Comparison of ENCODE assay signal across 22 mouse cellular contexts in genomic region chr9:117222741-117223140, GRCm38 (mm10).
DNase-seq lines count a peak whose midpoint lies in the region; ATAC-seq and TF ChIP-seq lines count a peak whose summit lies in the region.
"Had no signal": no experiment of that assay in that cellular context is flagged by ENCODE, and none has a peak within 500 bp of the region (broad histone marks: within the 10 kb centered on the region; RNA-seq: fewer than 3 reads in every experiment).

No protein-coding gene starts in this region.

- DNase-seq in intestine, embryonic 14.5 days (ENCODE audit: low spot score): no peak
- DNase-seq in kidney, postnatal 0 days (ENCODE audit: low spot score): peak; percentile 71
- no peak for DNase-seq in kidney, postnatal 36 days
- peak; percentile 43 for DNase-seq in kidney, postnatal 14 days
- no peak for DNase-seq in kidney, adult 11 months
- DNase-seq: adrenal gland, adult 2 months; adrenal gland, postnatal 10 days; adrenal gland, postnatal 25 days; cerebellum, adult 11 months; cerebellum, adult 18-20 months; cerebellum, adult 8-10 months; cerebellum, adult 9-11 months; cerebellum, postnatal 14 days; cerebellum, postnatal 36 days; embryo, embryonic 11 days had no signal

- no peak overlapping the region for H3K4me3 ChIP-seq in intestine, embryonic 14.5 days (ENCODE audit: low read depth, low read length)
- no peak overlapping the region for H3K4me3 ChIP-seq in intestine, embryonic 16.5 days (ENCODE audit: low read length)
- H3K4me3 ChIP-seq in kidney, postnatal 0 days (replicated peaks; ENCODE audit: low read depth, low read length): no peak overlapping the region
- H3K4me3 ChIP-seq: embryonic facial prominence, embryonic 13.5 days; embryonic facial prominence, embryonic 15.5 days; erythroblast, embryonic 14.5 days; forebrain, embryonic 10.5 days; forebrain, embryonic 12.5 days had no signal

- H3K9ac ChIP-seq in intestine, embryonic 14.5 days (ENCODE audit: low read length): no peak overlapping the region
- H3K9ac ChIP-seq in intestine, embryonic 16.5 days (ENCODE audit: low read depth, low read length): no peak overlapping the region
- no peak overlapping the region for H3K9ac ChIP-seq in kidney, postnatal 0 days (ENCODE audit: low read depth, low read length)
- H3K9ac ChIP-seq: embryonic facial prominence, embryonic 13.5 days; embryonic facial prominence, embryonic 15.5 days; forebrain, embryonic 12.5 days had no signal

- TF ChIP-seq CTCF in kidney, postnatal 0 days (IDR thresholded peaks at IDR 0.05; ENCODE audit: low read depth): no peak

- ATAC-seq in intestine, embryonic 14.5 days (replicated peaks; ENCODE audit: low FRiP score, low TSS enrichment, low read depth): no peak
- ATAC-seq in intestine, embryonic 16.5 days: no peak
- ATAC-seq in kidney, postnatal 0 days (replicated peaks; ENCODE audit: low FRiP score, low read depth): no peak
- ATAC-seq: forebrain, embryonic 14.5 days had no signal

- peak overlapping the region; percentile 22; the same call in 1 of the 2 replicates for H3K27ac ChIP-seq in intestine, embryonic 14.5 days (ENCODE audit: low read depth)
- no peak overlapping the region for H3K27ac ChIP-seq in intestine, embryonic 16.5 days (ENCODE audit: low read length)
- H3K27ac ChIP-seq in kidney, postnatal 0 days: no peak overlapping the region
- H3K27ac ChIP-seq: embryonic facial prominence, embryonic 13.5 days; embryonic facial prominence, embryonic 15.5 days; forebrain, embryonic 10.5 days; forebrain, embryonic 12.5 days had no signal

- peaks cover 7% of the 10 kb centered on the region for H3K36me3 ChIP-seq in intestine, embryonic 14.5 days (ENCODE audit: control insufficient read depth, insufficient read depth, low read length)
- no peaks in the 10 kb centered on the region for H3K36me3 ChIP-seq in intestine, embryonic 16.5 days (ENCODE audit: control insufficient read depth, insufficient read depth, low read length)
- no peaks in the 10 kb centered on the region for H3K36me3 ChIP-seq in kidney, postnatal 0 days (ENCODE audit: insufficient read depth, low read length)
- H3K36me3 ChIP-seq: embryonic facial prominence, embryonic 15.5 days; forebrain, embryonic 10.5 days; forebrain, embryonic 12.5 days had no signal

- no peaks in the 10 kb centered on the region for H3K9me3 ChIP-seq in intestine, embryonic 14.5 days (ENCODE audit: control insufficient read depth, low read length)
- H3K9me3 ChIP-seq in intestine, embryonic 16.5 days (ENCODE audit: control insufficient read depth, low read length): no peaks in the 10 kb centered on the region
- no peaks in the 10 kb centered on the region for H3K9me3 ChIP-seq in kidney, postnatal 0 days (replicated peaks; ENCODE audit: low read length)
- H3K9me3 ChIP-seq: embryonic facial prominence, embryonic 13.5 days; embryonic facial prominence, embryonic 15.5 days; forebrain, embryonic 10.5 days; forebrain, embryonic 12.5 days had no signal

- no peak overlapping the region for H3K4me2 ChIP-seq in intestine, embryonic 14.5 days (ENCODE audit: low read length)
- H3K4me2 ChIP-seq in intestine, embryonic 16.5 days (ENCODE audit: low read depth, low read length): no peak overlapping the region
- no peak overlapping the region for H3K4me2 ChIP-seq in kidney, postnatal 0 days (ENCODE audit: low read length)
- H3K4me2 ChIP-seq: embryonic facial prominence, embryonic 13.5 days; embryonic facial prominence, embryonic 15.5 days; forebrain, embryonic 12.5 days had no signal

- peaks cover 6% of the 10 kb centered on the region for H3K4me1 ChIP-seq in intestine, embryonic 14.5 days (replicated peaks; ENCODE audit: control insufficient read depth, insufficient read depth, low read length)
- peaks cover 2% of the 10 kb centered on the region; the same call in 1 of the 2 replicates for H3K4me1 ChIP-seq in intestine, embryonic 16.5 days (ENCODE audit: control insufficient read depth, insufficient read depth, low read length)
- H3K4me1 ChIP-seq in kidney, postnatal 0 days (replicated peaks; ENCODE audit: insufficient read depth, low read length): peaks cover 14% of the 10 kb centered on the region; the same call in 1 of the 2 replicates
- H3K4me1 ChIP-seq: embryonic facial prominence, embryonic 13.5 days; embryonic facial prominence, embryonic 15.5 days; forebrain, embryonic 12.5 days had no signal

- 51% methylated on average over 8 of the region's 8 CpGs for WGBS in intestine, embryonic 14.5 days
- 62% methylated on average over 8 of the region's 8 CpGs for WGBS in intestine, embryonic 16.5 days
- WGBS in kidney, postnatal 0 days: 44% methylated on average over 8 of the region's 8 CpGs

- no peaks in the 10 kb centered on the region for H3K27me3 ChIP-seq in intestine, embryonic 14.5 days (replicated peaks; ENCODE audit: control insufficient read depth, insufficient read depth, low read length)
- no peaks in the 10 kb centered on the region for H3K27me3 ChIP-seq in intestine, embryonic 16.5 days (replicated peaks; ENCODE audit: control insufficient read depth, insufficient read depth, low read length)
- H3K27me3 ChIP-seq in kidney, postnatal 0 days (ENCODE audit: insufficient read depth, low read length): no peaks in the 10 kb centered on the region
- H3K27me3 ChIP-seq: embryonic facial prominence, embryonic 13.5 days; embryonic facial prominence, embryonic 15.5 days; forebrain, embryonic 12.5 days had no signal

Comparison
In these comparisons a context has a peak if more than half of its experiments do, and no peak if none do; other contexts are left out.
1. DNase-seq: peak in kidney, postnatal 0 days (single experiment) and kidney, postnatal 14 days (single experiment); none in intestine, embryonic 14.5 days (single experiment), kidney, postnatal 36 days (0 of 2) and kidney, adult 11 months (single experiment).